Mouse (Mus musculus) cerebellum, postnatal 4 days (tissue): ENCODE data around the gene Mylk2.

Experiments used
- DNase-seq, 2 experiments: peaks; one replicate each; pipeline ENCODE4 v3.0.0; 2022; ENCODE audit warnings: low spot score in 2 of 2, mixed read lengths in 1 of 2

Mylk2 gene

GRCm38 (mm10) chr2:152914310-152915120 is 3.4 kb downstream of the Mylk2 start:
- peak; percentile 78 to 93 for DNase-seq

- no peak for DNase-seq
These were observed 4.3 kb downstream of the Mylk2 start for GRCm38 (mm10) chr2:152915453-152915852.

- DNase-seq, result no peak
These were observed 5.0 kb downstream of the Mylk2 start for GRCm38 (mm10) chr2:152916111-152916510.

- no peak for DNase-seq
These were observed 6.5 kb downstream of the Mylk2 start for GRCm38 (mm10) chr2:152917671-152918070.

- peak in 1 of 2 experiments; percentile 45 for DNase-seq
These were observed 11.2 kb downstream of the Mylk2 start for GRCm38 (mm10) chr2:152922376-152922775.

GRCm38 (mm10) chr2:152923621-152924020 is 12.5 kb downstream of the Mylk2 start:
- DNase-seq, result no peak

GRCm38 (mm10) chr2:152924128-152924527 is 13.0 kb downstream of the Mylk2 start:
- no peak for DNase-seq

- DNase-seq, result no peak
These were observed 13.4 kb downstream of the Mylk2 start for GRCm38 (mm10) chr2:152924543-152924942.

- no peak for DNase-seq
These were observed 14.2 kb downstream of the Mylk2 start for GRCm38 (mm10) chr2:152925189-152925872.

GRCm38 (mm10) chr2:152926896-152927295 is 15.7 kb downstream of the Mylk2 start:
- DNase-seq, result no peak

GRCm38 (mm10) chr2:152927371-152927770 is 16.2 kb downstream of the Mylk2 start:
- DNase-seq, result no peak

GRCm38 (mm10) chr2:152928219-152928987 is 17.3 kb downstream of the Mylk2 start:
- no peak for DNase-seq

- DNase-seq, result no peak
These were observed 17.8 kb downstream of the Mylk2 start for GRCm38 (mm10) chr2:152928988-152929370.

GRCm38 (mm10) chr2:152930276-152930675 is 19.1 kb downstream of the Mylk2 start:
- DNase-seq, result no peak

- DNase-seq, result no peak
These were observed 20.5 kb downstream of the Mylk2 start for GRCm38 (mm10) chr2:152931456-152932160.

GRCm38 (mm10) chr2:152933048-152933447 is 21.9 kb downstream of the Mylk2 start, which contains the start of gene Foxs1:
Gene Foxs1 (minus strand): TSS chr2:152933208.
- DNase-seq, result no peak

GRCm38 (mm10) chr2:152933614-152934013 is 22.5 kb downstream of the Mylk2 start:
- peak in 1 of 2 experiments; percentile 59 for DNase-seq

- DNase-seq, result peak in 1 of 2 experiments; percentile 71
These were observed 28.7 kb downstream of the Mylk2 start for GRCm38 (mm10) chr2:152939846-152940245.

- no peak for DNase-seq
These were observed 30.0 kb downstream of the Mylk2 start for GRCm38 (mm10) chr2:152941106-152941505.

GRCm38 (mm10) chr2:152941776-152942175 is 30.6 kb downstream of the Mylk2 start:
- DNase-seq, result no peak

GRCm38 (mm10) chr2:152942898-152943515 is 31.9 kb downstream of the Mylk2 start:
- DNase-seq, result no peak
